Mouse (Mus musculus) midbrain, embryonic 13.5 days (tissue): ENCODE measurements at regions not wholly inside any gene's neighbourhood (a gene's known extent, or its start where the extent isn't known, plus 50 kb on each side); places are given as distances from the start of the nearest gene placed in this dataset.

ENCODE experiments used
- ATAC-seq: fragments of 200-750 bp; cut with Nextera tagmentation; 2 replicates; pipeline ENCODE4 v1.8.0; 2017; ENCODE audit warnings: mild to moderate bottlenecking, moderate TSS enrichment, moderate library complexity
- H3K27ac ChIP-seq: fragments of 300-500 bp; sonication (generic); 2 replicates; pipeline ENCODE4 v1.5.1; 2015; ENCODE audit warnings: inconsistent platforms, mild to moderate bottlenecking, moderate library complexity
- H3K27me3 ChIP-seq: fragments of 300-500 bp; sonication (generic); 2 replicates; pipeline ENCODE4 v1.6.1; 2015; ENCODE audit warnings: mild to moderate bottlenecking, inconsistent platforms
- H3K36me3 ChIP-seq: fragments of 300-500 bp; sonication (generic); 2 replicates; pipeline ENCODE4 v1.6.1; 2015; ENCODE audit warnings: mild to moderate bottlenecking, inconsistent platforms
- H3K4me1 ChIP-seq: fragments of 300-500 bp; sonication (generic); replicated peaks from 2 replicates; pipeline ENCODE4 v1.6.1; 2015; ENCODE audit warnings: inconsistent platforms
- H3K4me2 ChIP-seq: fragments of 300-500 bp; sonication (generic); replicated peaks from 2 replicates; pipeline ENCODE4 v1.6.1; 2015; ENCODE audit warnings: moderate library complexity, mild to moderate bottlenecking, inconsistent platforms
- H3K4me3 ChIP-seq: fragments of 300-500 bp; sonication (generic); replicated peaks from 2 replicates; pipeline ENCODE4 v1.5.1; 2015; ENCODE audit warnings: mild to moderate bottlenecking, inconsistent platforms
- H3K9ac ChIP-seq: fragments of 300-500 bp; sonication (generic); replicated peaks from 2 replicates; pipeline ENCODE4 v1.6.1; 2015; ENCODE audit warnings: mild to moderate bottlenecking, inconsistent platforms
- H3K9me3 ChIP-seq: fragments of 300-500 bp; sonication (generic); 2 replicates; pipeline ENCODE4 v1.6.1; 2016; ENCODE audit warnings: mild to moderate bottlenecking, inconsistent platforms
- WGBS: fragments of 180-500 bp; shearing (Covaris S2); methylation state at CpG from one replicate; pipeline ENCODE4 v1.1.7; 2015; 5-methylcytosine and 5-hydroxymethylcytosine counted together

DNA sequence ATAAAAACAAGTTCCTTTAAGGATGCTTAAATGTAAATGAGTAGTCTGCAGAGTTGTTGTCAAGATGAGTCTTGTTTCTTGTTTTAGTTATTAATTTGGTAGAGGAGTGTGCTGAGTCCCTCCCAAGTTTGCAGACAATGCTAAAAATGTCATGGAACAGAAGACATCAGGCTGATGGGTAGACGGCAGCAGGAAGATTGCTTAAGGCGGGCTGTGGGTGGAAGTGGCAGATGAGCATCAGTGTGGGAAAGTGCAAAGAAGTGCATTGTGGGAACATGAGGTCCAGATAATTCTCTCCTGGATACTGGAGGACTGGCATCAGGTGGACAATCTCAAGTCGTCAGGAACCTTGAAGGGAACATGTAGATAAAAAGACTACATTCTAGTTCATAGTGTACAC is 323.2 kb downstream of the Rnf144a start:
- WGBS = 83% methylated on average over 3 of the region's 3 CpGs
- ATAC-seq = no peak
- H3K27ac ChIP-seq = no peak overlapping the region
- H3K9ac ChIP-seq = no peak overlapping the region
- H3K4me1 ChIP-seq = no peaks in the 10 kb centered on the region
- no peak overlapping the region for H3K4me2 ChIP-seq
- H3K27me3 ChIP-seq = no peaks in the 10 kb centered on the region
- no peaks in the 10 kb centered on the region for H3K9me3 ChIP-seq
- no peak overlapping the region for H3K4me3 ChIP-seq
- H3K36me3 ChIP-seq = no peaks in the 10 kb centered on the region

DNA sequence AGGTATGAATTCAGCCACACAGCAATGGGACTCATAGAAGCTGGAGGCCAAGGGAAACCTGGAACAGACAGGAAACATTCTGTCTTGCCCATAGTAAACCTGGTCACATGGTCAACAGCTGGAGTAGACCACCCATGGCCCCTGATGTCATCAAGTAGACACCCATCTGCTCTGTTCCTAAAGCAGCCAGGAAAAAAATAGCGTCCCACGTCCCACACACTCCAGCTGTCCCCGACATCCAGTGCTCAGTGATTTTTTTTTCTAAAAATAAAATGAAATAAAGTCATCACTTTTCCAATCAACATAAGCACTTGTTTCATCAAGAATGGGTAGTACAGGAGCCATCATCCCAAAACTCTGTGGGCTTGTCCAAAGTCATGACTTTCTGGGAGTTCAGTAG is 326.7 kb downstream of the Rnf144a start:
- H3K9ac ChIP-seq = no peak overlapping the region
- no peaks in the 10 kb centered on the region for H3K9me3 ChIP-seq
- no peaks in the 10 kb centered on the region for H3K4me1 ChIP-seq
- H3K4me3 ChIP-seq = no peak overlapping the region
- no peak for ATAC-seq
- WGBS = 84% methylated on average over 3 of the region's 3 CpGs
- H3K36me3 ChIP-seq = no peaks in the 10 kb centered on the region
- no peaks in the 10 kb centered on the region for H3K27me3 ChIP-seq
- H3K4me2 ChIP-seq = no peak overlapping the region
- H3K27ac ChIP-seq = no peak overlapping the region

GRCm38 (mm10) chr12:26086923-26087322 is 328.1 kb downstream of the Rnf144a start:
- 90% methylated on average over 4 of the region's 4 CpGs for WGBS
- ATAC-seq = no peak
- Histone ChIP-seq H3K27me3 (no peaks in the 10 kb centered on the region), H3K4me1 (no peaks in the 10 kb centered on the region), H3K9me3 (no peaks in the 10 kb centered on the region), H3K27ac (no peak overlapping the region), H3K4me2 (no peak overlapping the region), H3K9ac (no peak overlapping the region), H3K4me3 (no peak overlapping the region), H3K36me3 (no peaks in the 10 kb centered on the region)

DNA sequence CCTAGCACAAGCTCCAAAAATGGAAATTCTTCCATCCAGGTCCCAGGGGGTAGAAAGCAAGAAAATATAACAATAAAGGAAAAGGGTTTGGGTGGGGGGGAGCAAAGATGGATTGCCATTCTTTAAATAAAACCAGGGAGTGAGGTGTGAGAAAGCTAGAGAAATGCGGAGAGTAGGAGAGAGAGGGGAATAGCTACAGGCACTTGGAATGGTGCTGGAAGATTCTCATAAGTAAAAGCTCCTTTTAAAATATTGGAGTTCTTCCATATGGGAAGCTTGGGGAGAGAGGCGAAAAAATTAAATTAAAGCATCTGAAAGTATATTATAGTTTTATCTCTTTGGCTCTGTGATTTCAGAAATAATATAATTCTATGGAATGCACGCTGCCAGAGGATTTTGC is 328.6 kb downstream of the Rnf144a start:
- no peaks in the 10 kb centered on the region for H3K36me3 ChIP-seq
- H3K27ac ChIP-seq = no peak overlapping the region
- no peaks in the 10 kb centered on the region for H3K9me3 ChIP-seq
- H3K4me3 ChIP-seq = no peak overlapping the region
- no peak overlapping the region for H3K9ac ChIP-seq
- no peaks in the 10 kb centered on the region for H3K27me3 ChIP-seq
- H3K4me1 ChIP-seq = no peaks in the 10 kb centered on the region
- ATAC-seq = no peak
- WGBS = 91% methylated on average over 3 of the region's 3 CpGs
- no peak overlapping the region for H3K4me2 ChIP-seq

GRCm38 (mm10) chr12:26079061-26079625 is 335.9 kb downstream of the Rnf144a start:
- WGBS = 59% methylated on average over 4 of the region's 4 CpGs
- Histone ChIP-seq H3K27me3 (no peaks in the 10 kb centered on the region), H3K27ac (no peak overlapping the region), H3K9me3 (no peaks in the 10 kb centered on the region), H3K4me2 (no peak overlapping the region), H3K36me3 (no peaks in the 10 kb centered on the region), H3K4me1 (peaks cover 7% of the 10 kb centered on the region; the same call in 1 of the 2 replicates), H3K4me3 (no peak overlapping the region), H3K9ac (no peak overlapping the region)
- ATAC-seq = no peak

DNA sequence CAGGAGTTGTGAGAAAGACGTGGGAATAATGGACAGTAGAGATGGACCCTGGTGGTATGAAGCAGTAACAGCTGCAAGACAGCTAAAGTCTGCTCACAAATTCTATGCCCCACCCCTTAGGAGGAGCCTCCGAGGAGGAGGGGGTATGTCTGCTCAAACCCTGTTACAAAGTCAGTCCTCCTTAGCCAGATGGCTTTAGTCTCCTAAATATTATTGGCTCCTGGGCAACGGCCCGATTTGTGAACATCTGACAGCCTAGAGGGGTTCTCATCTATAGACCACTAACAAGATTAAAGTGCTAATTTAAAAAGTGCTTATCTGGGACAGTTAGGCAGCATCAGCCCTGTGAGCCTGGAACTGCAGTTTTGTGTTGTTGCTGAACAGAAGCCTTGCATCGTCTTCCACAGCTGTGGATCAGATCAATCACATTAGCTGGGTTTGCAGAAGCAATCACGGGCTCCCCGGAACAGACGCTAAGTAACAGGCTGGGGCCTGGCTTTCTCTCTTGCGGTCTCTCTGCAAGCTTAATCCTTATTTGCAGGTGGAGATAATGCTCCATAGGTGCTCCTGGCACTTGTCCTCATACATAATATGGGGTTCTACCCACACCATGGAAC is 339.3 kb downstream of the Rnf144a start:
- Histone ChIP-seq H3K4me2 (no peak overlapping the region), H3K36me3 (no peaks in the 10 kb centered on the region), H3K9ac (no peak overlapping the region), H3K4me1 (peaks cover 7% of the 10 kb centered on the region; the same call in 1 of the 2 replicates), H3K4me3 (no peak overlapping the region), H3K9me3 (no peaks in the 10 kb centered on the region), H3K27me3 (0 out of 2 replicates have a peak, but pooled peaks cover 5% of the 10 kb centered on the region), H3K27ac (no peak overlapping the region)
- WGBS = 22% methylated on average over 9 of the region's 9 CpGs
- ATAC-seq = peak; percentile 77

DNA sequence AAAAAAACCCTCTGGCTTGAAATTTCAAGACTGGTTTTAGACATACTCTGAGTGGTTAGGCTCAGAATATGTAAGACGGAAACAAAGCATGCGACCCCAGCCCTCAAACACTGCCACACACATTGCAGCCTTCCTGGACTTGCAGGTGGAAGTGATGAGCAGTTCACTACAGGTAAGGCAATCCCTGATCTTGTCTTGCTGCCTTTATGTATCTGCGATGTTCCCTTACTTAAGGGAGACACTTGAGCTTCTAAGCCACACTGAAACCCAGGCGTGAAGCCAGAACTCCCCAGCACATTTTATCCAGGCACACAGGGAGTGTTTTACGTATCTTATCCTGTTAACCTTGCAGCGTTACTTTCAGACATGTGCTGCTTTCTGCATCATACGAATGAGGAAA is 342.9 kb downstream of the Rnf144a start:
- WGBS = 86% methylated on average over 7 of the region's 7 CpGs
- H3K9ac ChIP-seq = no peak overlapping the region
- no peak for ATAC-seq
- 0 out of 2 replicates have a peak, but pooled peaks cover 19% of the 10 kb centered on the region for H3K27me3 ChIP-seq
- H3K9me3 ChIP-seq = no peaks in the 10 kb centered on the region
- no peak overlapping the region for H3K4me2 ChIP-seq
- H3K4me3 ChIP-seq = no peak overlapping the region
- no peak overlapping the region for H3K27ac ChIP-seq
- peaks cover 19% of the 10 kb centered on the region for H3K4me1 ChIP-seq
- H3K36me3 ChIP-seq = no peaks in the 10 kb centered on the region

DNA sequence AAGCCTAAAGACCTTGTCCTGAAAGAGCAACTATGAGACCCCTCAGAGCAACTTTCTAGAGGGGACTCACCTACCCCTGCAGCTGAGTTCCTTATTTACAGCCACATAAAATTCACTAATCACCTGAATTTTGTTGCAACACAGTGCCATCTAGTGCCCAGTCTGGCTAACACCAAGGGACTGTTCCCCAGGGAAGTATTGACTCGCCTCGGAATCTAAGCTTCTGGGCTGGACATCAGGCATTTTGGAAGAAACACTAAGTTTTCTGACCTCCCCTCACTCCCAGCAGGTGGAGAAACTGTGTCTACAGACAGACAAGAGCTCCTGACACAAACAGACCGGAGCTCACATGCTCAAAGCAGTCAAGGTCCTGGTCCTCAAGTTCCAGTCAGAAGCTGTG is 343.4 kb downstream of the Rnf144a start:
- ATAC-seq = peak; percentile 27; the same call in 1 of the 2 replicates
- Histone ChIP-seq H3K4me1 (peaks cover 19% of the 10 kb centered on the region), H3K36me3 (no peaks in the 10 kb centered on the region), H3K27ac (no peak overlapping the region), H3K9ac (no peak overlapping the region), H3K27me3 (0 out of 2 replicates have a peak, but pooled peaks cover 19% of the 10 kb centered on the region), H3K9me3 (no peaks in the 10 kb centered on the region), H3K4me3 (no peak overlapping the region), H3K4me2 (no peak overlapping the region)
- WGBS = 12% methylated on average over 3 of the region's 3 CpGs

- Histone ChIP-seq H3K9ac (peak overlapping the region; percentile 51), H3K9me3 (no peaks in the 10 kb centered on the region), H3K4me1 (peaks cover 12% of the 10 kb centered on the region), H3K4me2 (peak overlapping the region; percentile 56), H3K36me3 (no peaks in the 10 kb centered on the region), H3K4me3 (peak overlapping the region; percentile 28; the same call in 1 of the 2 replicates), H3K27me3 (0 out of 2 replicates have a peak, but pooled peaks cover 19% of the 10 kb centered on the region), H3K27ac (no peak overlapping the region)
- ATAC-seq = no peak
- WGBS = 40% methylated on average over 4 of the region's 4 CpGs
These were observed 346.4 kb downstream of the Rnf144a start for GRCm38 (mm10) chr12:26068685-26069008.

DNA sequence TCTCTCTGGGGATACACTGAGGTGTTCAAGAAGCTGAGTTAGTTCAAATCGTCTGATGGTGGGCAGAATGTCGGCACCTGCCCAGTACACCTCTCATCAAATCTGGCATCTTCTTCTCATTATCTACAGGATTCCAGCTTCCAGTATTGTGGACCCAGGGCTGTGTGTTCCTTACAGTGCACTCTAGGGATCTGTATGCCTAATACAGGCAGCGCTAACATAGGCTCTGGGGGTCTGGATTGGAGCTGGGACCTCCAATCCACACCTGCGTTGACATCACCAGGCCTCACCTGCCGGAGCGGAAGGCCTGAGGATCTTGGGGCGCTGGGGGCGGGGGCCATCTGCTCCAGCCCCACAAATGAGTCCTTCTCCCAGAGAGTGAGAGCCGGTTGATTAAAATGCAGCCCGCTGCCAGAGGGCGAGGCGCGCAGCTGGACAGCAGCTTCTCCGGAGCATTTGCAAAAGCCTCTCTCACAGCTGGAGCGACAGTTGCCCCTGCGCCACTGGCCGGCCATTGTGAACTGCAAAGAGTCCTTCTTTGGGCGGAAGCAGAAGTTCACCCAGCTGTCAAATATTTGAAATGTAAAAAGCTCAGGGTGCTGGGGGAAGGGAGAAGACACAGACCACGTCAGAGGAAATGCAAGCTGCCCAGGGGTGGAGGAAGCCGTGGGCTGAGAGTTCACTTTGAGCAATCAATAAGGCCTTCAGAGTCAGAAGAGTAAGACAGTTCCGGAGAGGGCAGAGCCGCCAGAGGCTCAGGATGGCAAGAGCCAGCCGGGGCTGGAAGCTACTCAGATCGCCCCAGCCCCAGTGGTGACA is 347.0 kb downstream of the Rnf144a start:
- Histone ChIP-seq H3K4me1 (peaks cover 12% of the 10 kb centered on the region), H3K4me3 (peak overlapping the region; percentile 28), H3K27me3 (0 out of 2 replicates have a peak, but pooled peaks cover 19% of the 10 kb centered on the region), H3K36me3 (no peaks in the 10 kb centered on the region), H3K9me3 (no peaks in the 10 kb centered on the region), H3K4me2 (peak overlapping the region; percentile 56), H3K9ac (peak overlapping the region; percentile 51), H3K27ac (no peak overlapping the region)
- ATAC-seq = peak; percentile 65
- 4% methylated on average over 24 of the region's 24 CpGs for WGBS

- 31% methylated on average over 3 of the region's 3 CpGs for WGBS
- Histone ChIP-seq H3K36me3 (no peaks in the 10 kb centered on the region), H3K9me3 (no peaks in the 10 kb centered on the region), H3K27ac (no peak overlapping the region), H3K27me3 (no peaks in the 10 kb centered on the region), H3K9ac (no peak overlapping the region), H3K4me2 (no peak overlapping the region), H3K4me3 (no peak overlapping the region), H3K4me1 (no peaks in the 10 kb centered on the region)
- ATAC-seq = no peak
These were observed 354.7 kb downstream of the Rnf144a start for GRCm38 (mm10) chr12:26060378-26060777.

DNA sequence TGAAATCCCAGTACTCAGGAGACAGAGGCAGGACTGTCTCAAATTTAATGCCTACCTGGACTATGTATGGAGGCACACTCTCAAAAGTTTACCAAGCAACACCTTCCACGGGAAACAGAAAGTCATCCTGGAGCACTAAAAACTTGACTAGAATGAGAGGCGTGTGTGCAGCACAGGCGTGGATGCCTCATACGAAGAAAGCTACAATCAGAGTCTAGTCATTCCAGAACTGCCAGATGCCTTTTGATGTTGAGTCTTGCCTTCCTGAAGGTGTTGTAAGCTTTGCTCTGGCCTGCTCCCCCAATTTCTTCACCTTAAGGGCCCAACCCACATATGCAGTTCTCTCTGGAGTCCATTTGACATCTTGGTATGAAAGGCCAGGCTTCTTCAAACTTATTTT is 356.0 kb downstream of the Rnf144a start:
- Histone ChIP-seq H3K4me2 (no peak overlapping the region), H3K4me1 (no peaks in the 10 kb centered on the region)
- 86% methylated on average over 4 of the region's 4 CpGs for WGBS

More for the DNA sequence above, 356.0 kb downstream of the Rnf144a start:
- H3K27me3 ChIP-seq = no peaks in the 10 kb centered on the region
- no peak overlapping the region for H3K9ac ChIP-seq
- ATAC-seq = no peak
- no peak overlapping the region for H3K27ac ChIP-seq
- no peaks in the 10 kb centered on the region for H3K36me3 ChIP-seq
- no peaks in the 10 kb centered on the region for H3K9me3 ChIP-seq
- no peak overlapping the region for H3K4me3 ChIP-seq
